Mouse (Mus musculus) forebrain, embryonic 13.5 days (tissue): ENCODE results near the gene Msi2. TPM values are rescaled to one million over a fixed set of nuclear protein-coding genes. Genes with fewer than 3 reads are reported as not detected.
A peak's percentile ranks its signal among the peaks of the same experiment; 100 is the strongest.

Experiments used
- ATAC-seq: fragments of 200-750 bp; cut with Nextera tagmentation; 2 replicates; pipeline ENCODE4 v1.8.0; 2017
- H3K27ac ChIP-seq: fragments of 300-500 bp; sonication (generic); 2 replicates; pipeline ENCODE4 v1.5.1; 2015; ENCODE audit warnings: inconsistent platforms, mild to moderate bottlenecking, moderate library complexity
- H3K27me3 ChIP-seq: fragments of 300-500 bp; sonication (generic); 2 replicates; pipeline ENCODE4 v1.6.1; 2015; ENCODE audit warnings: mild to moderate bottlenecking, inconsistent platforms
- H3K36me3 ChIP-seq: fragments of 300-500 bp; sonication (generic); 2 replicates; pipeline ENCODE4 v1.6.1; 2015; ENCODE audit warnings: mild to moderate bottlenecking, inconsistent platforms; ENCODE audit not compliant: poor library complexity, severe bottlenecking
- H3K4me1 ChIP-seq: fragments of 300-500 bp; sonication (generic); 2 replicates; pipeline ENCODE4 v1.6.1; 2015; ENCODE audit warnings: inconsistent platforms
- H3K4me2 ChIP-seq: fragments of 300-500 bp; sonication (generic); 2 replicates; pipeline ENCODE4 v1.6.1; 2015; ENCODE audit warnings: inconsistent platforms, mild to moderate bottlenecking, moderate library complexity
- H3K4me3 ChIP-seq: fragments of 300-500 bp; sonication (generic); 2 replicates; pipeline ENCODE4 v1.5.1; 2015; ENCODE audit warnings: mild to moderate bottlenecking, inconsistent platforms
- H3K9ac ChIP-seq: fragments of 300-500 bp; sonication (generic); 2 replicates; pipeline ENCODE4 v1.6.1; 2015; ENCODE audit warnings: mild to moderate bottlenecking, inconsistent platforms
- H3K9me3 ChIP-seq: fragments of 300-500 bp; sonication (generic); replicated peaks from 2 replicates; pipeline ENCODE4 v1.6.1; 2016; ENCODE audit warnings: inconsistent platforms
- WGBS: fragments of 180-500 bp; shearing (Covaris S2); methylation state at CpG from one replicate; pipeline ENCODE4 v1.1.7; 2015; 5-methylcytosine and 5-hydroxymethylcytosine counted together
- polyA plus RNA-seq: library from polyadenylated mRNA; unstranded; fragments of >200 nt; fragmentation: Nextera tagmentation; extraction: Ambion mirVana; gene quantifications from 2 replicates; pipeline ENCODE4 v1.2.1, GENCODE M21; 2015

Msi2 gene
- polyA plus RNA-seq, 1 experiment from 2014 or later, result 31.5 TPM

DNA sequence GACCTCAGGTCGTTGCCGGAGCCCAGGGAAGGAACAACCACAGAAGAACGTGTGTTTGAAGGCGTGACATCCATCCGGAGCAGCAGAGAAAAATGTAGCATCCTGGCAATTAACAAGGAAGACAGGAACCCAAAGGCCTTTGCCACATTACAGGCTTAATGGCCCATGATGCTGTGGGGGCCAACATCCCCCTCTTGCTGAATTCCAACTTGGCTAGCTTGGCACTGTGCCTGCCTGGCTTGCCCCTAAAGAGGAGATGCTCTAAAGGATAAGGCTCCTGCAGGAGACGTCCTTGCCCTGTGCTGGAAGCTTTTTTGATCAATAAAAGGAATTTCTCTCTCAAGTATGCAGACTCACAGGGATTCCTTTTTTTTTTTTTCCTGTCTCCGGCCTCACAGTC lies 181.0 kb downstream of the Msi2 start:
- H3K27me3 ChIP-seq, result no peaks in the 10 kb centered on the region
- H3K4me3 ChIP-seq, result no peak overlapping the region
- H3K27ac ChIP-seq, result peak overlapping the region; percentile 2; the same call in 1 of the 2 replicates
- no peak for ATAC-seq
- 52% methylated on average over 7 of the region's 7 CpGs for WGBS
- H3K4me2 ChIP-seq, result no peak overlapping the region
- no peaks in the 10 kb centered on the region for H3K9me3 ChIP-seq
- H3K9ac ChIP-seq, result no peak overlapping the region
- no peaks in the 10 kb centered on the region for H3K36me3 ChIP-seq
- peaks cover 90% of the 10 kb centered on the region for H3K4me1 ChIP-seq

DNA sequence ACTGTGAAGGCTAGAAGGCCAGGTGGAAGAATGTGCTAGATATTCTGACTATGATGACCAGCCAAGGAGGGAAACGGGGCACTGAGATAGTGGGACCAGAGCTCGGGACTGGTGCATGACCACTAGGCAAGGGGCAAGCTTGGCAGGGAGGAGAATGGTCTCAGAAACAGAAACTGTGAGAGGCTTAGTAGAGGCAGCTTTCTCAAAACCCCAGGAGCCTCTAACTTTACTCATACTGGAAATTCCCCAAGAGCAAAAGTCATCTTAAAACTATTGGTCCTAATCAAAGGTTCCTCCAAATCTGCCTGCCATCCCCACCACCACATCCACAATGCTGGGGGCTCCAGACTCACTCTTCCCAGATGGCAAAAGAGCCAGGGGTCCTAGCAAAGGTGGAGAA lies 181.5 kb downstream of the Msi2 start:
- Histone ChIP-seq H3K4me2 (no peak overlapping the region), H3K27me3 (no peaks in the 10 kb centered on the region), H3K36me3 (no peaks in the 10 kb centered on the region), H3K9me3 (no peaks in the 10 kb centered on the region), H3K4me3 (no peak overlapping the region), H3K9ac (no peak overlapping the region), H3K27ac (0 out of 2 replicates have a peak overlapping the region, but pooled peaks have one; percentile 2), H3K4me1 (peaks cover 85% of the 10 kb centered on the region)
- ATAC-seq, result no peak
- WGBS, result 88% methylated on average over 2 of the region's 2 CpGs

DNA sequence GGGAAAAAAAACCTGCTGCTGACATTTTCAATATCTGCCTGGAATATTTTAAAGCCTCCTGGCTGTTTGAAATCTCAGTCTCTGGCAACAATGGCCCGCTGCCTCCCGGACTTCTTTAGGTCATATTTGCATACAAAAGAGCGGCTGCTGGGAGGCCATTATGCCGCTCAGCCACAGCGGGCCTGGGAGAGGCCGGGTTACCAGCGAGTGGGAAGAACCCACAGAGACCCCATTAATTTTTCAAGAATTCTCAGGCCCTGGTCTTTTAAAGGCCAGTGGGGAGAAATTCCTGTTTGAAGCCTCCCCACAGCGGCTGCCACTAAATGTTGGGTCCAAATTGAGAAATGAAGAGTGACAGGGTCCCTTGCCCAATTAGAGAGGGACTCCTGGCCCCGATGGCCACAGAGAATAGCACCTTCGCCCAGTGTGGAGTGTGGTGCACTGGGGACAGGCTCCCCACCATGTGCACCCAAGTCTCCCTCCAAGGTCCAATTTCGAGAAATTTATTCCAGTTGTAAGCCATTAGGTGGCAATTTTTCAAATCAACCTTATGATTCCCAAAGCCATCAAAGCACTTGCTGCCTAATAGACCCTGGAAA lies 183.9 kb downstream of the Msi2 start:
- WGBS, result 3% methylated on average over 11 of the region's 11 CpGs
- peak overlapping the region; percentile 45 for H3K9ac ChIP-seq
- peak overlapping the region; percentile 82 for H3K27ac ChIP-seq
- H3K36me3 ChIP-seq, result no peaks in the 10 kb centered on the region
- no peaks in the 10 kb centered on the region for H3K27me3 ChIP-seq
- H3K9me3 ChIP-seq, result no peaks in the 10 kb centered on the region
- H3K4me1 ChIP-seq, result peaks cover 67% of the 10 kb centered on the region
- H3K4me2 ChIP-seq, result peak overlapping the region; percentile 24
- no peak overlapping the region for H3K4me3 ChIP-seq
- ATAC-seq, result no peak

DNA sequence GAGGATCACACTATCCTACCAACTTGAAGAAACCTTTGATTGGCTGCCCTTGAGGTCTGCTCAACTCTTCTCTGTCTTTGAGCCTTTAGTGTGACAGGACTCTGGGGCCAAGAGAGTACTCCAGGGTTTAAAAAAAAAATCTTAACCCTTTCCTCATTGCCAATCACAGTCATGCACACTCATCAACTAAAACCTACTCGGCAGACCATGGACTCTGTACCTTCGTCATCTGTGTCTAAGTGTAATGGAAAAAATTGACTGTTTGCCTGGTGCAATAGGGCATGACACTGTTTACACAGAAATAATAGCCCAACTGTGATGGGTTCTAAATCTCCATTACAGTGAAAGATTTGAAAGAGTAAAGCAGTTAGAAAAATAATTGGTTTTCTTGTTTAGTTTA lies 186.3 kb downstream of the Msi2 start:
- Histone ChIP-seq H3K9ac (no peak overlapping the region), H3K9me3 (no peaks in the 10 kb centered on the region), H3K27ac (no peak overlapping the region), H3K4me1 (peaks cover 67% of the 10 kb centered on the region), H3K27me3 (no peaks in the 10 kb centered on the region), H3K4me2 (no peak overlapping the region), H3K4me3 (no peak overlapping the region), H3K36me3 (no peaks in the 10 kb centered on the region)
- no peak for ATAC-seq
- WGBS, result 78% methylated on average over 2 of the region's 2 CpGs

DNA sequence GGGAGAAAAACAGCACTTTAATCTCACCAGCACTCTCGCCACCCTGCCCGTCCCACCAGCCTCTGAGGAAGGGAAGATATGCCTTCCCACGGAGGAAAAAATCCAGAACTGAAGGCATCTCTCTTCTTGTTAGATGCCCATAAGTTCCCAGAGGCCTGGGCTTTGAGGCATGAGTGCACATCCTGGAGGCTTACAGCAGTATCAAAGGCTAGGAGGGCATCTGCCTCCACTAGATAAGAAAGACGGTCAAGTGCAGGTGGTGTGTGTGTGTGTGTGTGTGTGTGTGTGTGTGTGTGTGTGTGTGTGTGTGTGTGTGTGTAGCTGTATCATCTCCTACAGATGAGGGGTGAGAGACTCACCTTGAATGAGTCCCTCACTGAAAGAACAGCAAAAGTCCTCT lies 188.3 kb downstream of the Msi2 start:
- no peak for ATAC-seq
- Histone ChIP-seq H3K9me3 (no peaks in the 10 kb centered on the region), H3K27ac (peak overlapping the region; percentile 51; the same call in 1 of the 2 replicates), H3K27me3 (no peaks in the 10 kb centered on the region), H3K4me3 (no peak overlapping the region), H3K4me2 (no peak overlapping the region), H3K36me3 (no peaks in the 10 kb centered on the region), H3K4me1 (peaks cover 67% of the 10 kb centered on the region), H3K9ac (no peak overlapping the region)
- 90% methylated on average over 4 of the region's 4 CpGs for WGBS

DNA sequence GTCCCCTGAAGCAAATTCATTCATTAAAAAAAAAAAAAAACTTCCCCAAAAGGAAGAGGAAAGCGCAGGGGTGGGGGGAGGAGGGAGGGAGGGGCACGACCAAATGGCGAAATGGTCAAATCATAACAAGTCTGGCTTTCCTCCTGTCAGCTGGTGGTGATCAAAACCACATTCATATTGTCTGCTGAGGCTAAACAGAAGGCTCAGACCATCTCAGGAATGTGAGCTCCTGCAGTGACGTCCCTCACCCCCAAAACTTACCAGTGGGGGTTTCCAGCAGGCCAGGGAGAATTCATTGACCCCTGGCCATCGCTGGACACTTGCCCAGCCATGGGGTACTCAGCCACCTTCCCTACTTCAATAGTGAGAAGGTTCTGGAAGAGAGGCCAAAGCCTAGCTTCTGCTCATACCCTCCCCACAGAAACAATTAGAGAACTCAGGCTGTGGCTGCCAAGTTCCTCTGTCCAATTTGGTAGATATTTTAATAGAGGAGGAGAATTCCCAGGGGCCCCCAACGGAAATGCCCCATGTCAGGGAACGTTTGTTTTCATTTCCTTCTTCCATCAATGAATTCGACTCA lies 189.7 kb downstream of the Msi2 start:
- Histone ChIP-seq H3K4me1 (peaks cover 68% of the 10 kb centered on the region), H3K36me3 (no peaks in the 10 kb centered on the region), H3K4me3 (no peak overlapping the region), H3K4me2 (no peak overlapping the region), H3K9me3 (no peaks in the 10 kb centered on the region), H3K27me3 (no peaks in the 10 kb centered on the region), H3K27ac (peak overlapping the region; percentile 45), H3K9ac (no peak overlapping the region)
- WGBS, result 38% methylated on average over 8 of the region's 8 CpGs
- no peak for ATAC-seq

DNA sequence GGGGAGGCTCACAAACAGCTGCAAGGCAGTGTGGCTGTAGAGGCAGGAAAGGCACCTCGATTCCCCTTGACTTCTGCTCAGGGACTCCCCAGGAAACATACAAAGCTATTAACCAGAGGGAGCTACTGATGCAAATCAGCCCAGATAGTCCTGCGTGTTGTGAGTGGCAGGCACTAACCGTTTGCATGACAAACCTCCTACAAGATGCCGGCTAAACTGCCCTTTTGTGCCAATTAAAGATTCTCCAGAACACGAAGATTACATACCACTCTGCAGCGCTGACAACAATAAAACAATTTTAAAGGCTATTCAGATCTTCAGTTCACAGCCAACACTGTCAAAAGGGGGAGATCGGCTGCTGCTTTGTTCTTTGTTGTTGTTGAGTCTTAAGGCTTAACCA lies 191.6 kb downstream of the Msi2 start:
- H3K9me3 ChIP-seq, result no peaks in the 10 kb centered on the region
- peak overlapping the region; percentile 85 for H3K27ac ChIP-seq
- peaks cover 80% of the 10 kb centered on the region for H3K4me1 ChIP-seq
- no peak overlapping the region for H3K4me3 ChIP-seq
- no peaks in the 10 kb centered on the region for H3K36me3 ChIP-seq
- 3% methylated on average over 7 of the region's 7 CpGs for WGBS
- H3K9ac ChIP-seq, result 0 out of 2 replicates have a peak overlapping the region, but pooled peaks have one; percentile 13
- H3K4me2 ChIP-seq, result peak overlapping the region; percentile 24; the same call in 1 of the 2 replicates
- no peaks in the 10 kb centered on the region for H3K27me3 ChIP-seq
- ATAC-seq, result no peak; the same call in 1 of the 2 replicates

DNA sequence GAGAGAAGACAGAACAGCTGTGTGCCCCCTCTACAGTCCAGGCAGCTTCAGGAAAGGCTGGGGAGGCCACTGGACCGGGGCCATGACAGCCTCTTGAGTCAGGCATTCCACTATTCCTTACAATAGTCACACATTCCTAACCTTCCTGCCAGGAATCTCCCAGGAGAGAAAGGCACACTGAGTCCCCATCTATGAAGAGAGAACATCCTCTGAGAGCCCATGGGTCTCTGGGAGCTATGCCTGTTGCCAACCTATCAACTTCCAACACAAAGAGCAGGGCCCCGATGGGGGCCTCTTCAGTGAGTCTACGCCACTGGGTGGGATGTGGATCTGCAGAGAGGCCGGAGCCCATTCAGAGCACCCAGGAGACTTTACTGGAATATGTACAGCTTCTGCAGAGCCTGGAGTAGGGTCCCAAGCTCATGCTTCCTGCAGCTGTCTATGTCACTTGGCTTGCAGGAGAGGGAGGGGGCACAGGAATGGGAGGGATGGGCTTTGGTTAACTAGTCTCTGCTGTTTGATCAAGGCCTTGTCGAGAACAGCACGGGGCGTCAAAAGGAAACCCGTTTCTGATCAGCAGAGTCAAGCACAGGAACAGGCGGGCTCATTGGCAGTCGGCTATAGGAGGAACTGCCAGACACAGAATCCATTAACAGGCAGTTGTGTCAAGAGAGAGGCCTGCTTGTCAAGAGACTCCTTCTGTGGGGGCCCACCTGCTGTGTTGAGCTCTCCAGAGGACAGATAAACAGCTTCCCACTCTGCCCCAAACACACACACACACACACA lies 193.3 kb downstream of the Msi2 start:
- Histone ChIP-seq H3K9ac (peak overlapping the region; percentile 22; the same call in 1 of the 2 replicates), H3K36me3 (no peaks in the 10 kb centered on the region), H3K27me3 (no peaks in the 10 kb centered on the region), H3K27ac (peak overlapping the region; percentile 85), H3K4me3 (no peak overlapping the region), H3K4me2 (peak overlapping the region; percentile 8; the same call in 1 of the 2 replicates), H3K9me3 (no peaks in the 10 kb centered on the region), H3K4me1 (peaks cover 97% of the 10 kb centered on the region)
- ATAC-seq, result peak; percentile 67
- 23% methylated on average over 10 of the region's 10 CpGs for WGBS

DNA sequence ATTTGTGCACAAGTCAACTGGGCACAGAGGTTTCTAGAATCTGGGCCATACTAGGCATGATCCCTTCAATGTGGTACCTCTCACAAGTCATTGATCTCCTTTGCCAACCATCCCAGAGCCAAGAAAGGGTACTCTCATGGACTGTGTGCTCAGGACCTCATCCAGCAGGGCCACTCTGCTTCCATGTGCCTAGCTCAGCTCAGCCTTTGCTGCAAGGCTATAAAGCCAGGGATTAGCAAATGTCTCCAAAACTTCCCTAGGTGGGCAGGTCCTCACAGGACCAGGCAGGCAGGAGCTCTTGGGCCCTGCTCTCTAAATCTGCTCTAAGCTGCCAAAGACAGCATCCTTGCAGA lies 193.9 kb downstream of the Msi2 start:
- no peak overlapping the region for H3K4me3 ChIP-seq
- no peak overlapping the region for H3K4me2 ChIP-seq
- H3K9me3 ChIP-seq, result no peaks in the 10 kb centered on the region
- H3K9ac ChIP-seq, result peak overlapping the region; percentile 22; the same call in 1 of the 2 replicates
- ATAC-seq, result no peak
- peak overlapping the region; percentile 85 for H3K27ac ChIP-seq
- peaks cover 92% of the 10 kb centered on the region for H3K4me1 ChIP-seq
- H3K27me3 ChIP-seq, result no peaks in the 10 kb centered on the region
- H3K36me3 ChIP-seq, result no peaks in the 10 kb centered on the region

DNA sequence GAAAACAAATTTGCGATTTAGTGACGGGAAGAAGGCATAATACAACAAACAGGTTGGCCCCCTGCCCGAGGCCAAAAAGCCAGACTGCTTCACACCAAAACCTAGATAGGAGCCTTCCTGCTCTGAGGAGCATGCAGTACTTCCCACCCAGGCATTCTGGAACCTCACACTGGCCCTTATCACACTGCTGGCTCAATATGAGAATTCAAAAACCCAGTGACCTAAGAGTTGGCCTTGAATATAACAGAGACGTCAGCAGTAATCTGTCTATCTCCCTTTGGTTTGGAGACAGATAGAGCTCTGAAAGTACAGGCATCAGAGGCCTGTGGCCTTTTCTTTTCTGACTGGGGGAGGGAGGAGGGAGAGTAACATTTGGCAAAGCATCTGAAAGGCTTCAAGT lies 194.4 kb downstream of the Msi2 start:
- H3K9me3 ChIP-seq, result no peaks in the 10 kb centered on the region
- H3K9ac ChIP-seq, result no peak overlapping the region
- no peak overlapping the region for H3K4me3 ChIP-seq
- H3K27ac ChIP-seq, result peak overlapping the region; percentile 85
- no peak for ATAC-seq
- 59% methylated on average over 4 of the region's 4 CpGs for WGBS
- H3K4me1 ChIP-seq, result peaks cover 87% of the 10 kb centered on the region
- no peak overlapping the region for H3K4me2 ChIP-seq
- H3K36me3 ChIP-seq, result no peaks in the 10 kb centered on the region
- no peaks in the 10 kb centered on the region for H3K27me3 ChIP-seq

DNA sequence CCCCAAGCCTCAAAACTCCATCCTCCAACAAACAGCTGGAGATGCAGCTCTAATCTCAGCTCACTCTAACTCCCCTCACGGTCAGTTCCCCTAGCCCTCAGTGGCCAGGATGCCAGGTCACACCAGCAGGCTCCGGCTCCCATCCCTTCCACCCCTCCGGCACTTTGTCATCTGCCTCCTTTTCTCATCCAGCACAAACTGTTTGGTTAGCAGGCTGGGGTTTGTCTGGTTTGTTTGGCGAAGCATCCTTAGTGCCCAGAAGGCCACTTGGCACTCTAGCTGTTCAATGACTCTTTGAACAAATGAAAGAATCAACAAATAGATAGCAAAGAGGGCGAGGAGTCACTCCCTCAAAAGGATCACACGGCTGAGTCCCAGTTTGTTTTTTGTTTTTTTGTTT lies 194.8 kb downstream of the Msi2 start:
- 0 out of 2 replicates have a peak overlapping the region, but pooled peaks have one; percentile 85 for H3K27ac ChIP-seq
- 75% methylated on average over 6 of the region's 6 CpGs for WGBS

DNA sequence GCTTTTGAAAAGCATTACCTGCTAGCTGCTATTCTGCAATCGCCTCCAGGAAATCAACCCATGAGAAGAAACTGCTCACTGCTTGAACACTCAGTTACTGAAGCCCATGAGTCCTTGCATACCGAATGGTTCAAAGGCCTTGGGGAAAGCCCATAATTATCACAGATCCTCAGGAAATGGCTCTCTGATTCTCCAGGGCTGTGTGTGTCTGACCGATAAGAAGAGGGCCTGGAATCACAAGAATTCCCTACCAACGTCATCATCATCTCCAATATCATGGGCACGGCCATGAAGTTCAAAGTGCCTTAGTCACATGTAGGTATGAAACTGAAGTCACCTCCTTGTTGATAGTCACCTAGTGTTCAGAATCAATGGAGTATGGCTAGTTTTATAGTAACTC lies 196.2 kb downstream of the Msi2 start:
- 90% methylated on average over 5 of the region's 5 CpGs for WGBS
- Histone ChIP-seq H3K4me1 (peaks cover 77% of the 10 kb centered on the region), H3K9me3 (no peaks in the 10 kb centered on the region), H3K27me3 (no peaks in the 10 kb centered on the region), H3K36me3 (0 out of 2 replicates have a peak, but pooled peaks cover 3% of the 10 kb centered on the region), H3K27ac (no peak overlapping the region), H3K4me3 (no peak overlapping the region), H3K4me2 (no peak overlapping the region), H3K9ac (no peak overlapping the region)
- ATAC-seq, result no peak

More for the DNA sequence above, 194.8 kb downstream of the Msi2 start:
- Histone ChIP-seq H3K4me2 (no peak overlapping the region), H3K9ac (no peak overlapping the region), H3K4me1 (peaks cover 83% of the 10 kb centered on the region), H3K9me3 (no peaks in the 10 kb centered on the region), H3K27me3 (no peaks in the 10 kb centered on the region), H3K36me3 (no peaks in the 10 kb centered on the region), H3K4me3 (no peak overlapping the region)
- ATAC-seq, result no peak
